Mouse (Mus musculus) midbrain, embryonic 13.5 days (tissue): ENCODE measurements around the gene Vps11. TPM values are rescaled to one million over a fixed set of nuclear protein-coding genes. Genes with fewer than 3 reads are reported as not detected.
"Not testable (repeated sequence)": the region's sequence is repeated elsewhere in the genome, so short reads cannot be mapped to it uniquely, and the experiment has no call there.

Source experiments
- ATAC-seq: fragments of 200-750 bp; cut with Nextera tagmentation; 2 replicates; pipeline ENCODE4 v1.8.0; 2017; ENCODE audit warnings: mild to moderate bottlenecking, moderate TSS enrichment, moderate library complexity
- H3K27ac ChIP-seq: fragments of 300-500 bp; sonication (generic); 2 replicates; pipeline ENCODE4 v1.5.1; 2015; ENCODE audit warnings: inconsistent platforms, mild to moderate bottlenecking, moderate library complexity
- H3K27me3 ChIP-seq: fragments of 300-500 bp; sonication (generic); 2 replicates; pipeline ENCODE4 v1.6.1; 2015; ENCODE audit warnings: mild to moderate bottlenecking, inconsistent platforms
- H3K36me3 ChIP-seq: fragments of 300-500 bp; sonication (generic); 2 replicates; pipeline ENCODE4 v1.6.1; 2015; ENCODE audit warnings: mild to moderate bottlenecking, inconsistent platforms
- H3K4me1 ChIP-seq: fragments of 300-500 bp; sonication (generic); replicated peaks from 2 replicates; pipeline ENCODE4 v1.6.1; 2015; ENCODE audit warnings: inconsistent platforms
- H3K4me2 ChIP-seq: fragments of 300-500 bp; sonication (generic); replicated peaks from 2 replicates; pipeline ENCODE4 v1.6.1; 2015; ENCODE audit warnings: moderate library complexity, mild to moderate bottlenecking, inconsistent platforms
- H3K4me3 ChIP-seq: fragments of 300-500 bp; sonication (generic); replicated peaks from 2 replicates; pipeline ENCODE4 v1.5.1; 2015; ENCODE audit warnings: mild to moderate bottlenecking, inconsistent platforms
- H3K9ac ChIP-seq: fragments of 300-500 bp; sonication (generic); replicated peaks from 2 replicates; pipeline ENCODE4 v1.6.1; 2015; ENCODE audit warnings: mild to moderate bottlenecking, inconsistent platforms
- H3K9me3 ChIP-seq: fragments of 300-500 bp; sonication (generic); 2 replicates; pipeline ENCODE4 v1.6.1; 2016; ENCODE audit warnings: mild to moderate bottlenecking, inconsistent platforms
- WGBS: fragments of 180-500 bp; shearing (Covaris S2); methylation state at CpG from one replicate; pipeline ENCODE4 v1.1.7; 2015; 5-methylcytosine and 5-hydroxymethylcytosine counted together
- polyA plus RNA-seq: library from polyadenylated mRNA; unstranded; fragments of >200 nt; fragmentation: Nextera tagmentation; extraction: Ambion mirVana; gene quantifications from 2 replicates; pipeline ENCODE4 v1.2.1, GENCODE M21; 2015

Gene Vps11
- polyA plus RNA-seq, 1 experiment from 2014 or later = 41.2 TPM

DNA sequence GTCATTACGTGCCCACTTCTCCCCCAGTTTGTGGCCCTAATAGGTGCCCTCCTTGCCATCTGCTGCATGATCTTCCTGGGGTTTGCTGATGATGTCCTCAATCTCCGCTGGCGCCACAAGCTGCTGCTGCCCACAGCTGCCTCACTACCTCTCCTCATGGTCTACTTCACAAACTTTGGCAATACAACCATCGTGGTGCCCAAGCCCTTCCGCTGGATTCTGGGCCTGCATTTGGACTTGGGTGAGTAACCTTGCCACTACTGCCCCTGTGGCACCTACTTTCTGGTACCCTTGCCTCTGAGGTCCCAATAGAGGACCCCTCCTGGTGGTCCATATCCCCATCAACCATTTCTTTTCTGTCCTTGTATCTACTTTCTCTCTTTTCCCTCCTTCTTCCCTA, 33.5 kb downstream of the Vps11 start:
- Histone ChIP-seq H3K9ac (peak overlapping the region; percentile 84), H3K9me3 (no peaks in the 10 kb centered on the region), H3K4me1 (peaks cover 18% of the 10 kb centered on the region), H3K36me3 (peaks cover 42% of the 10 kb centered on the region), H3K27ac (no peak overlapping the region), H3K4me3 (peak overlapping the region; percentile 86), H3K4me2 (peak overlapping the region; percentile 93), H3K27me3 (no peaks in the 10 kb centered on the region)
- no peak for ATAC-seq
- 94% methylated on average over 5 of the region's 5 CpGs for WGBS

DNA sequence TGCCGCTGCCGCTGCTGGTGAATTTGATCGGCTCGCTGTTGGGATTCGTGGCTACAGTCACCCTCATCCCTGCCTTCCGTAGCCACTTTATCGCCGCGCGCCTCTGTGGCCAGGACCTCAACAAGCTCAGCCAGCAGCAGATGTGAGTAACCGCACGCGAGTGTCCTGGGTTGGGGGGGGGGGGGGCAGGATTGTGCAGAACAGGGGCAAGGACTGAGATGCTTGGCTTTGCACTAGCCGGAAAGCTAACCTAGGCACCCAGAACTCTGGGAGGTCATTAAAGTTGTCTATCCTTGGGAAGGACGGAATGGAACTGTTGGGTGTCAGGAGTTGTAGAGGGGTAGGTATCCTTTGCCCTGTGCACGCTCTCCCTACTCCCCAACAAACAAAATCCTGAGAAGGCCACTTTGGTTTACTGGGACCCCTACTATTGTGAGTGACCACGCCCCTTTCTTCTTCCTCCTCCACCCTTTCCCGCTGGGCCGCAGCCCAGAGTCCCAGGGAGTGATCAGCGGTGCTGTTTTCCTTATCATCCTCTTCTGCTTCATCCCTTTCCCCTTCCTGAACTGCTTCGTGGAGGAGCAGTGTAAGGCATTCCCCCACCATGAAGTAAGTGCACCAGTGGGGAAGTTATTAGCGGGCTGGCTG, 34.3 kb downstream of the Vps11 start:
- Histone ChIP-seq H3K9ac (peak overlapping the region; percentile 84), H3K4me3 (peak overlapping the region; percentile 86), H3K4me1 (peaks cover 18% of the 10 kb centered on the region), H3K4me2 (peak overlapping the region; percentile 93), H3K9me3 (no peaks in the 10 kb centered on the region), H3K36me3 (peaks cover 35% of the 10 kb centered on the region), H3K27me3 (no peaks in the 10 kb centered on the region), H3K27ac (peak overlapping the region; percentile 92)
- WGBS = under 1% methylated on average over 22 of the region's 22 CpGs
- ATAC-seq = peak; percentile 64

DNA sequence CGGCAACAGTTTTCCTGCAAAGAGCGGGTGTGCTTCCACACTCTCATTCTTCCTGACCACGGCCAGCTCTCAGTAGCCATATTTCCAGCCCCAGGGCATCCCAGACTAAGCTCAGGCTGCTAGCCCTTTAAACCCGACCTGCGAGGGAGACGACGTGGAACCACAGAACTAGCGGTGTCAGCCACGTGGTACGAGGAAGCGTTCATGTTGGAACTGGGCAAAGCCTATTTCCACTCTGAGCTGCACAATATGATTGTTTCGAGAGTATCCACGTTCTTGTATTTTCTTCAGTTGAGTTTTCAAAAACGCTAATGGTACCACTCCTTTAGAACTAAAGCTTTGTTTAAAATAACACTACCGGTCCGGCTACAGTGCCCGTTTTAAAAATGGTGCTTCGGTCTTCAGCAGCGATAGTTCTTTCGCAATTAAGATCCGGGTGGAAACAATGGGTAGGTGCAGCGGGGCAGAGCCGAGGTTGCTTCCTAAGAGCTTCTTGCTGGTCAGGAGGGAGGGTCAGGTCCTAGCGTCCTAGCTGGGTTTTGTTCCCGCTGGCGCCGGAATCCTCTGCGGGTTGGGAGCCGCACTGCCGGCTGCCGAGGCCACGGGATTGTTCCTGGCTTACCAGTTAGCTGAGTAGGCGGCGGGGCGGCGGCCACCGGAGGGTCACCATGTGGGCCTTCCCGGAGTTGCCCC, 35.0 kb downstream of the Vps11 start:
- Histone ChIP-seq H3K36me3 (peaks cover 29% of the 10 kb centered on the region), H3K27me3 (no peaks in the 10 kb centered on the region), H3K4me3 (peak overlapping the region; percentile 86), H3K9ac (peak overlapping the region; percentile 84), H3K27ac (peak overlapping the region; percentile 92), H3K4me2 (peak overlapping the region; percentile 93), H3K9me3 (no peaks in the 10 kb centered on the region), H3K4me1 (peaks cover 18% of the 10 kb centered on the region)
- peak; percentile 95 for ATAC-seq
- WGBS = under 1% methylated on average over 38 of the region's 38 CpGs

DNA sequence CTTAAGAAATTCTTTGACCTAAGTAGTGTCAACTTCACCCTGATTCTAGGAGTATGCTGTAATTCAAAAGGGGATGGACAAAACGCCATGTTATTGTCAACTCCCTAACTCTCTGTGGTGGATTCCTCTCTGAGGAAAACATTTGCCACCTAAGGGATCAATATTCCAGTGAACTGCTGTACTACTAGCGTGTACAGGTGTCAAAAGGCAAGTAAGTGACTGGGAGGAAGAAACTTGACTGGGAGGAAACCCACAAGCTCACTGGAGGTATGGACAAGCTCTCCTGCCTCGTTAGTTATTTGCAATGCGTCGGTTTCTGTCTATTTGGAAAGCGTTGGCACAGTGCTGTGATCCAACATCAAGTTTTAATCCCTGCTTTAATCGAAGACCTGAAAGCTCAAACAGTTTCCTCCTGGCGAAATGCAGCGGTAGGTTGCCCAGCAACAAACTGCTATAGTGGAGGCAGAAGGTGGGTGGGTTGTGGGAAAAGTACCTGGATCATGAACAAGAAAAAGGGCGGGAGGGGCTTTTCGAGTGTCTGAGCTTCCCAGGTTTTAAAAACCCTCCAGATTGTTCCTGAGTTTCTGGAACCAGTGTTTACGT, 35.6 kb downstream of the Vps11 start, which contains the start of gene Dpagt1:
Gene Dpagt1, plus strand, starts transcription at position 252 of the 603 bp plus-strand sequence.
- H3K4me3 ChIP-seq = peak within 1 kb of the TSS; percentile 86
- H3K4me2 ChIP-seq = peak within 1 kb of the TSS; percentile 93
- peaks cover 21% of the 10 kb centered on the region for H3K4me1 ChIP-seq
- H3K9me3 ChIP-seq = no peaks in the 10 kb centered on the region
- peaks cover 23% of the 10 kb centered on the region for H3K36me3 ChIP-seq
- ATAC-seq = peak; percentile 35
- WGBS = 7% methylated on average over 12 of the region's 12 CpGs
- H3K27ac ChIP-seq = peak within 1 kb of the TSS; percentile 92
- H3K27me3 ChIP-seq = no peaks in the 10 kb centered on the region
- peak within 1 kb of the TSS; percentile 84 for H3K9ac ChIP-seq

DNA sequence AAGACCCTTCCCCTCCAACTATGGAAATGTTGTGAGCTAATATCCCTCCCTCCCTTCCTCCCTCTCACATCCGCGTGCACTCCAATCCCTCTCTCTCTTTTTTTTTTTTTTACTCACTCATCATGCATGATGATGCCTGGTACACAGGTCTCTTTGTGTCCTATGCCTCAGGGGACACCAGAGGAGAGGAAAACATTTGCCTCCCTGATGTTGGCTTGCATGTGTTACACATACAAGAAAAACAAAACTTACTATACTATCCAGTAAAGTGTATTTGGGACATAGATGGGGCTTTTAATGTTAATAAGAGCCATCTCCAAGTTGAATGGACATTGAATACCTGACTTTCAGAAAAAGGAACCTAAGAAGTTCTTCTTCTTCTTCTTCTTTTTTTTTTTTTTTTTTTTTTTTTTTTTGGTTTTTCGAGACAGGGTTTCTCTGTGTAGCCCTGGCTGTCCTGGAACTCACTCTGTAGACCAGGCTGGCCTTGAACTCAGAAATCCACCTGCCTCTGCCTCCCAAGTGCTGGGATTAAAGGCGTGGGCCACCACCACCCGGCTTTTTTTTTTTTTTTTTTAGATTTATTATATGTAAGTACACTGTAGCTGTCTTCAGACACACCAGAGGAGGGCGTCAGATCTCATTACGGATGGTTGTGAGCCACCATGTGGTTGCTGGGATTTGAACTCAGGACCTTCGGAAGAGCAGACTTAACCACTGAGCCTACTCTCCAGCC, 36.3 kb downstream of the Vps11 start:
- Histone ChIP-seq H3K4me1 (peaks cover 26% of the 10 kb centered on the region), H3K4me2 (peak overlapping the region; percentile 93), H3K4me3 (peak overlapping the region; percentile 86), H3K9ac (peak overlapping the region; percentile 84; the same call in 1 of the 2 replicates), H3K36me3 (peaks cover 16% of the 10 kb centered on the region)
- not testable (repeated sequence) for H3K27me3 ChIP-seq, H3K9me3 ChIP-seq, ATAC-seq, H3K27ac ChIP-seq
- 58% methylated on average over 5 of the region's 8 CpGs for WGBS

DNA sequence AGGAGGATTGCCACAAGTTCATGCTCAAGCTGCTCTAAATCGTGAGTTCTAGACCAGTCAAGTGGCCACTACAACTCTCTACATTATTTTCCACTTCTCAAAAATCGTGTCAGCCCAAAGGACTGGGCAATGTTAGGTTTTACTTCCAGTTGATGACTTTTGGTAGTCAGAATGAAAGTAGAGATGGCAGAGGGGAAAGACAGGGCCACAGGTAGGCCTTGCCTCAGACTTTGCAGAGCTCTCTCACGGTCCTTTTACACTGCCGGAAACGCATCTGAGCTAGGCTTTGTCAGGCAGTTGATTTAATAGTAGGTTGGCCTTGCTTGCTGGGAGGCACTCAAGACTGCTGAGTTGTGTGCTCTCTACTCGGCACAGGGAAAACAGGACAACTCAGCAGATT, 37.3 kb downstream of the Vps11 start:
- no peak overlapping the region for H3K4me2 ChIP-seq
- no peaks in the 10 kb centered on the region for H3K27me3 ChIP-seq
- 89% methylated on average over 6 of the region's 6 CpGs for WGBS
- H3K36me3 ChIP-seq = peaks cover 6% of the 10 kb centered on the region
- H3K4me3 ChIP-seq = no peak overlapping the region
- H3K9me3 ChIP-seq = no peaks in the 10 kb centered on the region
- no peak overlapping the region for H3K27ac ChIP-seq
- H3K4me1 ChIP-seq = peaks cover 30% of the 10 kb centered on the region
- ATAC-seq = no peak
- H3K9ac ChIP-seq = no peak overlapping the region

DNA sequence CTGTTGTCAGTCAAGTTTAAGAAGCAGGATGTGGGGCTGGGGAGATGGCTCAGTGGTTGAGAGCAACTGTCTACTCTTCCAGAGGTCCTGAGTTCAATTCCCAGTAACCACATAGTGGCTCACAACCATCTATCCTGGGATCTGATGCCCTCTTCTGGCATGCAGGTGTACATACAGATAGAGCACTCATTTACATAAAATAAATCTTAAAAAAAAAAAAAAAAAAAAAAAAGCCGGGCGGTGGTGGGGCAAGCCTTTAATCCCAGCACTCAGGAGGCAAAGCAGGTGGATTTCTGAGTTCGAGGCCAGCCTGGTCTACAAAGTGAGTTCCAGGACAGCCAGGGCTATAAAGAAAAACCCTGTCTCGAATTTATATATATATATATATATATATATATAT, 37.8 kb downstream of the Vps11 start:
- H3K27me3 ChIP-seq, H3K4me3 ChIP-seq, H3K4me2 ChIP-seq, H3K27ac ChIP-seq, H3K9me3 ChIP-seq, H3K9ac ChIP-seq, ATAC-seq, H3K36me3 ChIP-seq: not testable (repeated sequence)
- peaks cover 32% of the 10 kb centered on the region for H3K4me1 ChIP-seq
- 77% methylated on average over 2 of the region's 4 CpGs for WGBS

DNA sequence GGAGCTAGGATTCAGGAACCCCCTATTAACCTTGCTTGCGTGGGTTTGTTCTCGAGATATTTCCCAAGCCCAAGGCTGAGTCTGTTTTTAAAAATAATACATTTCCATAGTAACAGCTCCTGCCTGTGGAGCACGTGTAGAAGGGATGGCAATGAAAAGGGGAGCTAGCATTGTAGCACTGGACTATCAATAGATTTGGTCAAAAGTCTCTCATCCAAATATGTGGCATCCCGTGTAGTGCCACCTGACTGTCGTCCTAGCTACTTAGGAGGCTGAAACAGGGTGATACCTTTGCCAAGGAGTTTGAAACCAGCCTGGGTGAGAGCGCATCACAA, 40.7 kb downstream of the Vps11 start:
- Histone ChIP-seq H3K27me3 (no peaks in the 10 kb centered on the region), H3K4me2 (peak overlapping the region; percentile 93), H3K4me1 (peaks cover 35% of the 10 kb centered on the region), H3K27ac (peak overlapping the region; percentile 84), H3K9ac (peak overlapping the region; percentile 57), H3K36me3 (peaks cover 13% of the 10 kb centered on the region), H3K4me3 (peak overlapping the region; percentile 98), H3K9me3 (no peaks in the 10 kb centered on the region)
- ATAC-seq = 0 out of 2 replicates have a peak, but pooled peaks have one; percentile 1
- 18% methylated on average over 6 of the region's 6 CpGs for WGBS

DNA sequence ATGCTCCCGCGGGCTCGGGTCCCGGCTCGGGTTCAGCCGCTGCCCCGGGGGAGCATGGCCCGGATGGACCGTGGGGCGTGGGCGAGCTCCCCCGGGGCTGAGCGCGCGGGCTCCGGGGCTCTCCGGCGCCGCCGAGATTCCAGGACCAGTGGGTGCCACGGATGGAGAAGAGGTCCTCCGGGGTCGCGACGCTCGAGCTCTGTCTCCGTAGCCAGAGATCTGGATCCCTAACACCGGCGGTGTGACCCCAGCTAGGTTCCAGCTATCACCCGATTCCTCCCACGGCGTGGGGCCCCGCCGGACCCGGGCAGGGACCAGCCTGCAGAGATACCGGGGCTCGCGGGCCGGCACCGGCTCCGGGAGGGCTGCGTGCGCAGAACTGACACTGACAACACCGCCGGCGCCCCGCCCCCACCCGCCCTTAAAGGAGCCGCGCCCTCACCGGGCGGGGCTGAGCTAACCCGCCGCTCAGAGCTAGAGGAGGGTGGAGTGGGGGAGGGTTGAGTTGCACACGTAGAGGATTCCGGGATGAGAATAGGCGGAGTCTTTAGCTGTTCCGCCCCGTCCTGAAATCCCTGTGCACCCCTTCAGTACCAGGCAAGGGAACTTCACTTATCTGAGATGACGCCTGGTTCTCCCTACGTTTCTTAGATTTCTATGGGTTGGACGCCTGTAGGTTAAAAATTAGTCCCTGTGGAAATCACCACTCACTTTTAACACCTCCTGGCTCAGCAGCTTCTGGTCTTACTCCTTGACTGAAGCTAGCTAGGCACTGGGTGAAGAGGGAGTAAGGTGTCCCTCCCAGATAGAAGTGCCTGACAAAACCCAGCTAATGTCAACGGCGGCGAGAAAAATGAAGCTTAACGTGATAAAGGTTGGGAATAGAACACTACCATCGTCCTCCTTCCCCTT, 41.3 kb downstream of the Vps11 start, which contains the start of gene C2cd2l:
Gene C2cd2l, minus strand, starts transcription at position 399 of the 912 bp plus-strand sequence.
- under 1% methylated on average over 66 of the region's 67 CpGs for WGBS
- Histone ChIP-seq H3K9me3 (no peaks in the 10 kb centered on the region), H3K27ac (peak within 1 kb of the TSS; percentile 84)

DNA sequence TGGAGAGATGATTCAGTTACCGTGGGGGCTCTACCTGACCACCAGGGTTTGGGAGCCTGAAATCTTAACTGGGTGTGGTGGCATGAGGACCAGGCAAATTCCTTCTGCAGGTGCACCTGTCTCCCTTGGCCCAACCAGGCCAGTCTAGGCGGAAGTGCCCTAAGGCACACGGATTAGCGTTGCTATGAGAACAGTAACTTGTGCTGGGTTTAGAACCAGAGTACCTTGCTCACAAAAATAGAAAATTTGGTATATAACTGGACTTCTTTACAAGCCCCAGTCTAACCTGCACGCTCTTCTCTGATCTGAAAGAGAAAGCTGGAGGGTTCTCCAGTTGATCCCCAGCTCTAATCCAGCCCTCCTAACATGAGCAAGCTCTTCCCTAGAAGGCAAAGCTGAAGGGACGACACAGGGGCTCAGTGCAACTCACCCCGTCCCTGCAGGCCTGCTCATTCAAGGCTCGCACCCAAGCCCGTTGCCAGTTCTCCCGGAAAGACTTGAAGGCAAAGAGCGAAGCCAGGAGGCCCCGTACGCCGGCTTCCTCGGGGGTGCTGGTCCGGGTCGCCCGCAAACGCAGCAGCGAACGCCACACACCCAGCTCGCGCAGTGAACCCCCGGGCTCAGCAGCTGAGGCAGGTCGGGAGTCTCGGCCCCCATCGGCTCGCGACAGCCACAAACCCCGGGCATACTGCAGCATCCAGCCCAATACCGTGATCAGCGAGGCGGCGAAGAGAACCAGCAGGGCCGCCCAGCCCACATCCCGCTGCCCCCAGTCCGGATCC, 42.2 kb downstream of the Vps11 start:
- peak overlapping the region; percentile 98 for H3K9ac ChIP-seq
- ATAC-seq = peak; percentile 32
- H3K36me3 ChIP-seq = peaks cover 28% of the 10 kb centered on the region
- H3K4me3 ChIP-seq = peak overlapping the region; percentile 98
- H3K27me3 ChIP-seq = no peaks in the 10 kb centered on the region
- H3K9me3 ChIP-seq = no peaks in the 10 kb centered on the region
- peak overlapping the region; percentile 84 for H3K27ac ChIP-seq
- H3K4me1 ChIP-seq = peaks cover 33% of the 10 kb centered on the region
- 2% methylated on average over 37 of the region's 37 CpGs for WGBS
- H3K4me2 ChIP-seq = peak overlapping the region; percentile 93

More for the DNA sequence above, 41.3 kb downstream of the Vps11 start, which contains the start of gene C2cd2l:
- peaks cover 19% of the 10 kb centered on the region for H3K36me3 ChIP-seq
- peak; percentile 98 for ATAC-seq
- H3K4me2 ChIP-seq = peak within 1 kb of the TSS; percentile 93
- H3K27me3 ChIP-seq = no peaks in the 10 kb centered on the region
- H3K4me1 ChIP-seq = peaks cover 33% of the 10 kb centered on the region
- H3K9ac ChIP-seq = peak within 1 kb of the TSS; percentile 98
- peak within 1 kb of the TSS; percentile 98 for H3K4me3 ChIP-seq
